Mouse (Mus musculus): ENCODE data around the gene Cfdp1. TPM values are rescaled to one million over a fixed set of nuclear protein-coding genes. Genes with fewer than 3 reads are reported as not detected.

Gene Cfdp1
- polyA plus RNA-seq (2015; fragmentation: Nextera tagmentation; extraction: Ambion mirVana), result 195 and 208 TPM in 2 replicates

GRCm38 (mm10) chr8:111853861-111854501, at the start of gene Cfdp1:
TSS of gene Cfdp1 (minus strand) at chr8:111854291.
- Histone ChIP-seq H3K27ac (0 out of 2 replicates have a peak within 1 kb of the TSS, but pooled peaks have one; percentile 23), H3K9me3 (no peaks in the 10 kb centered on the region), H3K36me3 (0 out of 2 replicates have a peak, but pooled peaks cover 3% of the 10 kb centered on the region), H3K4me3 (replicated peaks) (peak within 1 kb of the TSS; percentile 89), H3K4me1 (peaks cover 3% of the 10 kb centered on the region; the same call in 1 of the 2 replicates), H3K27me3 (replicated peaks) (no peaks in the 10 kb centered on the region), H3K9ac (peak within 1 kb of the TSS; percentile 87), H3K4me2 (peak within 1 kb of the TSS; percentile 69)
- ATAC-seq (ENCODE audit: insufficient read depth, low FRiP score, low read depth), result peak; percentile 100
- under 1% methylated on average over 53 of the region's 53 CpGs for WGBS

- 28% methylated on average over 5 of the region's 5 CpGs for WGBS
- ATAC-seq (ENCODE audit: insufficient read depth, low FRiP score, low read depth), result no peak
Measured at GRCm38 (mm10) chr8:111902080-111902479, 48.0 kb upstream of the Cfdp1 start.

DNA sequence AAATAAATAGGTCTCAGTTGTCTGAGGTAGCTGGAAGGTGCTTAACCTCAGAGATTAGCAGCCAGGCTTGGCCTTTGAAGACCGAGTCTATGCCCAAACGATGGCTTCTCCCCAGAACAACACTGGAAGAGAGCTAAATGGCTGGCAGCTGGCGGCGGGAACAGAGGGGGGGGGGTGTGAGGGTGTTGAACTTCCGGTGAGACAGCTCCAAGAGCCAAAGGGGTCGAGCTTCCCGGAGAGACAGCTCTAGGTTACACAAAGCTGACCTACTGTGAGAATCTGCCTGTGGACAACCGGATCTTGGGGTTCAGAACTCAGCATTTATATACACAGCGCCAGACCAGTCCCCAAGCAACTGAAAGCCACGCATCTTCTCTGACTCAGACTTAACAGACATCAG, 44.5 kb upstream of the Cfdp1 start:
- Histone ChIP-seq H3K4me2 (no peak overlapping the region), H3K27me3 (replicated peaks) (no peaks in the 10 kb centered on the region), H3K9ac (no peak overlapping the region), H3K27ac (no peak overlapping the region), H3K9me3 (no peaks in the 10 kb centered on the region), H3K4me1 (no peaks in the 10 kb centered on the region), H3K4me3 (replicated peaks) (no peak overlapping the region), H3K36me3 (no peaks in the 10 kb centered on the region)
- 43% methylated on average over 10 of the region's 10 CpGs for WGBS
- no peak for ATAC-seq (ENCODE audit: insufficient read depth, low FRiP score, low read depth)

More at GRCm38 (mm10) chr8:111902080-111902479, 48.0 kb upstream of the Cfdp1 start:
- no peak overlapping the region for H3K9ac ChIP-seq
- H3K9me3 ChIP-seq, result no peaks in the 10 kb centered on the region
- no peak overlapping the region for H3K27ac ChIP-seq
- no peaks in the 10 kb centered on the region for H3K4me1 ChIP-seq
- no peak overlapping the region for H3K4me3 ChIP-seq (replicated peaks)
- no peak overlapping the region for H3K4me2 ChIP-seq
- no peaks in the 10 kb centered on the region for H3K36me3 ChIP-seq
- no peaks in the 10 kb centered on the region for H3K27me3 ChIP-seq (replicated peaks)

GRCm38 (mm10) chr8:111894955-111895354, 40.9 kb upstream of the Cfdp1 start:
- 86% methylated on average over 7 of the region's 7 CpGs for WGBS
- Histone ChIP-seq H3K36me3 (no peaks in the 10 kb centered on the region), H3K4me3 (replicated peaks) (no peak overlapping the region), H3K9ac (no peak overlapping the region), H3K4me2 (no peak overlapping the region), H3K4me1 (peaks cover 9% of the 10 kb centered on the region), H3K9me3 (no peaks in the 10 kb centered on the region), H3K27ac (no peak overlapping the region), H3K27me3 (replicated peaks) (peaks cover 14% of the 10 kb centered on the region)
- no peak for ATAC-seq (ENCODE audit: insufficient read depth, low FRiP score, low read depth)

DNA sequence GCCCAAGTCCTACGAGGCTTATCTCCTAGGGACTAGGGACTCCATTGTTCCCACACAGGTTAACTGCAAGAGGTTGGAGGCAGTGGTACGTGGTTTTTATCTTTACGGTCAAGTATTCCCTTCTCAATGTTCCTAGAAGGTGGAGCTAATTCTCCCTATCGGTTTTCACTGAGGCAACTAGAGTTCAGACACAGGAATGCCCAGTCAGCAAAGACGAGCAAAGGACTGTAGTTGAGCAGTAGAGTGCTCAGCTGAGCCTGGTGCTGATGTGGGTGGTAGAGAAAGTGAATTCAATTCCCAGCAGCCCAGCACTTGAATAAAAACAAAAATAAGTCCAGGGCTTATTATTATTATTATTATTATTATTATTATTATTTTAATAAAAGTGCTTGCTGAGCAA, 38.5 kb upstream of the Cfdp1 start:
- H3K9ac ChIP-seq, result no peak overlapping the region
- H3K4me2 ChIP-seq, result no peak overlapping the region
- no peaks in the 10 kb centered on the region for H3K9me3 ChIP-seq
- H3K4me3 ChIP-seq (replicated peaks), result no peak overlapping the region
- peaks cover 24% of the 10 kb centered on the region for H3K27me3 ChIP-seq (replicated peaks)
- peaks cover 17% of the 10 kb centered on the region for H3K4me1 ChIP-seq
- no peak overlapping the region for H3K27ac ChIP-seq
- ATAC-seq (ENCODE audit: insufficient read depth, low FRiP score, low read depth), result no peak
- whole genome bisulfite sequencing, result 48% methylated on average over 5 of the region's 5 CpGs
- no peaks in the 10 kb centered on the region for H3K36me3 ChIP-seq

- H3K27ac ChIP-seq, result no peak overlapping the region
- H3K4me3 ChIP-seq (replicated peaks), result no peak overlapping the region
- ATAC-seq (ENCODE audit: insufficient read depth, low FRiP score, low read depth), result no peak
- peaks cover 17% of the 10 kb centered on the region for H3K4me1 ChIP-seq
- H3K4me2 ChIP-seq, result no peak overlapping the region
- H3K36me3 ChIP-seq, result no peaks in the 10 kb centered on the region
- WGBS, result 19% methylated on average over 8 of the region's 8 CpGs
- no peak overlapping the region for H3K9ac ChIP-seq
- H3K9me3 ChIP-seq, result no peaks in the 10 kb centered on the region
- peaks cover 24% of the 10 kb centered on the region for H3K27me3 ChIP-seq (replicated peaks)
Measured at GRCm38 (mm10) chr8:111891983-111892382, 37.9 kb upstream of the Cfdp1 start.

GRCm38 (mm10) chr8:111890911-111891303, 36.8 kb upstream of the Cfdp1 start:
- peak overlapping the region; percentile 20; the same call in 1 of the 2 replicates for H3K4me3 ChIP-seq (replicated peaks)
- peaks cover 17% of the 10 kb centered on the region for H3K4me1 ChIP-seq
- H3K9ac ChIP-seq, result no peak overlapping the region
- no peak for ATAC-seq (ENCODE audit: insufficient read depth, low FRiP score, low read depth)
- H3K36me3 ChIP-seq, result no peaks in the 10 kb centered on the region
- H3K4me2 ChIP-seq, result no peak overlapping the region
- WGBS, result 56% methylated on average over 6 of the region's 6 CpGs
- H3K27me3 ChIP-seq (replicated peaks), result peaks cover 24% of the 10 kb centered on the region
- H3K27ac ChIP-seq, result no peak overlapping the region
- H3K9me3 ChIP-seq, result no peaks in the 10 kb centered on the region

DNA sequence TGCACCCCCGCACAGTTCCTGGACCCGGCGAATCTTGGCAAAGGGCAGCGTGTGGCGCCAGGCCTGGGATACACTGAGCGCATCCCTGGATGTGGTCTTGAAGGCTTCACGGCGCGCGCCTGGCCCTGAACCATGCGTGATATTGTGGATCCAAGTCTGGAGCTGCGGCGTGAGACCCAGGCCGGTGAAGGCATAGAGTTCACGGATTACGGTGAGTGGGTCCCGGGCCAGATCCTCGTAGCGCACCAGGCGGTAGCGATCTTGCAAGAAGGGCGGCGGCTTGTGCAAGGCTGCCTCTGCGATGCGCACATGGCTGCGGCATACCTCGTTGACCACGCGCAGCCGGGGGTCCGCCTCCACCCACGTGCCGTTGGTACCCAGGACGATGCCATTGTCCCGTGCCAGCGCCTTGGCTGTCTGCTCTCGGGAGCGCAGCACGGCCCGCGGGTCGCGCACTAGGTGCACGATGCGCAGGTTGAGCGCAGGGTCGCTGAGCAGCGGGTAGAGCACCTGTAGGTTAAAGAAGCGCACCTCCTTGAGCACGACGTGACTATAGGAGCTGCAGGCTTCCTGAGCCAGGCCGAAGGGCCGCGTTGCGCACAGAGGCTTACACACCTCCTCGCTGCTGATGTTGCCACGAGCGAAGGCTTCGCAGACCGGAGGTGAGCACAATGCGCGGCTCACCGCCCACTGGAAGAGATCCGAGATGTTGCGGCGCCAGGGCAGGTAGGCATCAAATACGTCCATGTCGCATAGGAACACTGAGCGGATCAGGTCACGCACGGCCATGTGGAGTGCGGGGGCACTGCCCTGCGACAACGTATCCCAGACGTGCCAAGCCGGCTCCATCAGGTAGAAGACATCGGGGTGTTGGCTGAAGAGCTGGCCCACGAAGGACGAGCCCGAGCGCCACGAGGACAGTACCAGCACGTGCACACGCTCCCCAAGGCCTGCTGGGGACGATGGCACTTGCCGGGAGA, 36.1 kb upstream of the Cfdp1 start:
- H3K27me3 ChIP-seq (replicated peaks), result peaks cover 24% of the 10 kb centered on the region
- H3K36me3 ChIP-seq, result no peaks in the 10 kb centered on the region
- H3K4me3 ChIP-seq (replicated peaks), result peak overlapping the region; percentile 20
- ATAC-seq (ENCODE audit: insufficient read depth, low FRiP score, low read depth), result no peak
- H3K27ac ChIP-seq, result no peak overlapping the region
- no peak overlapping the region for H3K9ac ChIP-seq
- peaks cover 17% of the 10 kb centered on the region for H3K4me1 ChIP-seq
- H3K9me3 ChIP-seq, result no peaks in the 10 kb centered on the region
- WGBS, result 14% methylated on average over 86 of the region's 86 CpGs
- peak overlapping the region; percentile 42 for H3K4me2 ChIP-seq

DNA sequence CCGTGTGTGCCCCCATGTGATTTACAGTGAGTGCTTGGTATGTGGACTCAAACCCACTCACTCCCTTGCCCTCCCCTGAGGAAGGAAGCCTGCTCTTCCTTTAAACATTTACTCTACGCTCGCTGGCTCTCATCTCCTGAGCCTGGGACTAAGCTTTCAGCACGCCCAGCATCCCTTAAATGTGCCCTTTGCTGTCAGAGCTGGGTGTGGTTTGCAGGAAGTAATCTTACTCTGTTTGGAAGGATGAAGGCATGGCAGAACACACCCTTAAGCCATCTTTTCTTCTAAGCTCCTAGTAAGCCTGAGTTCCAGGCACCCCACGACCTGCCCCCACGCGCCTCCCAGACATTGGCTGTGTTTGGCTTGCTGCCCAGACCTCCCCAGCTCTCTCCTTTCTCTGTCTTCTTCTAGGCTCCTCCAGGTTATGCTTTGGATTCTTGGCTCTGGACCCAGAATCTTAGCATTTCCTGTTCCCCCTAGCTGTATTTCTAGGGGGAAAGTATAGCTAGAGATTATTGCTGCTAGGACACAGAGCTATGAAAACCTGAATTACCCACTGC, 34.1 kb upstream of the Cfdp1 start:
- Histone ChIP-seq H3K4me3 (replicated peaks) (no peak overlapping the region), H3K4me2 (no peak overlapping the region), H3K4me1 (peaks cover 17% of the 10 kb centered on the region), H3K9me3 (no peaks in the 10 kb centered on the region), H3K27me3 (replicated peaks) (peaks cover 24% of the 10 kb centered on the region), H3K36me3 (no peaks in the 10 kb centered on the region), H3K9ac (no peak overlapping the region), H3K27ac (no peak overlapping the region)
- WGBS, result 23% methylated on average over 7 of the region's 7 CpGs
- ATAC-seq (ENCODE audit: insufficient read depth, low FRiP score, low read depth), result peak; percentile 32; the same call in 1 of the 2 replicates

GRCm38 (mm10) chr8:111887479-111887878, 33.4 kb upstream of the Cfdp1 start:
- 79% methylated on average over 1 of the region's 1 CpGs for WGBS
- no peak overlapping the region for H3K9ac ChIP-seq
- peaks cover 24% of the 10 kb centered on the region for H3K27me3 ChIP-seq (replicated peaks)
- H3K27ac ChIP-seq, result no peak overlapping the region
- no peak for ATAC-seq (ENCODE audit: insufficient read depth, low FRiP score, low read depth)
- no peaks in the 10 kb centered on the region for H3K36me3 ChIP-seq
- no peak overlapping the region for H3K4me3 ChIP-seq (replicated peaks)
- no peak overlapping the region for H3K4me2 ChIP-seq
- H3K9me3 ChIP-seq, result no peaks in the 10 kb centered on the region
- peaks cover 17% of the 10 kb centered on the region for H3K4me1 ChIP-seq

GRCm38 (mm10) chr8:111883615-111884014, 29.5 kb upstream of the Cfdp1 start:
- Histone ChIP-seq H3K4me1 (peaks cover 5% of the 10 kb centered on the region; the same call in 1 of the 2 replicates), H3K4me2 (no peak overlapping the region), H3K9ac (no peak overlapping the region), H3K4me3 (replicated peaks) (no peak overlapping the region), H3K9me3 (no peaks in the 10 kb centered on the region), H3K27me3 (replicated peaks) (no peaks in the 10 kb centered on the region), H3K27ac (no peak overlapping the region), H3K36me3 (no peaks in the 10 kb centered on the region)
- 78% methylated on average over 4 of the region's 4 CpGs for WGBS
- peak; percentile 40; the same call in 1 of the 2 replicates for ATAC-seq (ENCODE audit: insufficient read depth, low FRiP score, low read depth)

Measured in stomach, embryonic 15.5 days (tissue).